Mouse (Mus musculus) embryonic facial prominence, embryonic 13.5 days (tissue): ENCODE measurements around the gene Atg4b. TPM values are rescaled to one million over a fixed set of nuclear protein-coding genes. Genes with fewer than 3 reads are reported as not detected.

Source experiments
- ATAC-seq: fragments of 200-750 bp; cut with Nextera tagmentation; 2 replicates; pipeline ENCODE4 v1.8.0; 2017; ENCODE audit warnings: low read depth; ENCODE audit not compliant: insufficient number of reproducible peaks, insufficient read depth, low FRiP score, low TSS enrichment
- H3K27ac ChIP-seq: fragments of 300-500 bp; sonication (generic); 2 replicates; pipeline ENCODE4 v1.5.1; 2015; ENCODE audit warnings: moderate library complexity, mild to moderate bottlenecking, inconsistent platforms
- H3K27me3 ChIP-seq: fragments of 300-500 bp; sonication (generic); 2 replicates; pipeline ENCODE4 v1.6.1; 2015; ENCODE audit warnings: mild to moderate bottlenecking, inconsistent platforms
- H3K36me3 ChIP-seq: fragments of 300-500 bp; sonication (generic); 2 replicates; pipeline ENCODE4 v1.6.1; 2015; ENCODE audit warnings: mild to moderate bottlenecking, inconsistent platforms
- H3K4me1 ChIP-seq: fragments of 300-500 bp; sonication (generic); 2 replicates; pipeline ENCODE4 v1.6.1; 2015; ENCODE audit warnings: inconsistent platforms
- H3K4me2 ChIP-seq: fragments of 300-500 bp; sonication (generic); 2 replicates; pipeline ENCODE4 v1.6.1; 2015; ENCODE audit warnings: moderate library complexity, mild to moderate bottlenecking, inconsistent platforms
- H3K4me3 ChIP-seq: fragments of 300-500 bp; sonication (generic); 2 replicates; pipeline ENCODE4 v1.5.1; 2015; ENCODE audit warnings: mild to moderate bottlenecking, inconsistent platforms
- H3K9ac ChIP-seq: fragments of 300-500 bp; sonication (generic); 2 replicates; pipeline ENCODE4 v1.6.1; 2015; ENCODE audit warnings: mild to moderate bottlenecking, inconsistent platforms
- H3K9me3 ChIP-seq: fragments of 300-500 bp; sonication (generic); 2 replicates; pipeline ENCODE4 v1.6.1; 2016; ENCODE audit warnings: inconsistent platforms
- WGBS: fragments of 180-500 bp; shearing (Covaris S2); methylation state at CpG from one replicate; pipeline ENCODE4 v1.1.7; 2015; ENCODE audit warnings: mixed read lengths; 5-methylcytosine and 5-hydroxymethylcytosine counted together
- polyA plus RNA-seq: library from polyadenylated mRNA; unstranded; fragments of >200 nt; fragmentation: Nextera tagmentation; extraction: Ambion mirVana; gene quantifications from 2 replicates; pipeline ENCODE4 v1.2.1, GENCODE M21; 2015

Gene Atg4b
- polyA plus RNA-seq, 1 experiment from 2014 or later = 90.4 TPM

DNA sequence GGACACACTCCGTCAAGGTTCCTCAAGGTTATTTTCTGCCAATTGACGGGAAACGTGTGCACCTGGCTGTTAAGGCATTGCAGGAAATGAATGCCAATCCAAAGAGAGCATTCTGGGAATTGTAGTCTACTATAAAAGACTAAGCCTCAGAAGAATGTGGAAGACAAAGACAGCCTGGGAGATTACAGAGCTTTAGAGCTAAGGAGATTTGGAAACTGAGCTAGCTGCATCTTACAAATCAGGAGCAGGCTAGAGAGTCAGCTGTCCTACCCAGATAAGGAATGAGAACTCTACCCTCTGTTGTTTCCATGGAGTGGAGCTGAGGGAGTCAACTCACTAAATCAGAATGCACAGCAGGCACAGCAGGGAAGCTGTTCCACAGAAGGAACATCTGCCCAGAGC is 19.4 kb upstream of the Atg4b start:
- Histone ChIP-seq H3K27me3 (no peaks in the 10 kb centered on the region), H3K9me3 (no peaks in the 10 kb centered on the region), H3K27ac (no peak overlapping the region), H3K4me2 (no peak overlapping the region), H3K36me3 (0 out of 2 replicates have a peak, but pooled peaks cover 10% of the 10 kb centered on the region), H3K4me3 (no peak overlapping the region), H3K4me1 (no peaks in the 10 kb centered on the region), H3K9ac (no peak overlapping the region)
- WGBS = 20% methylated on average over 3 of the region's 3 CpGs
- ATAC-seq = no peak

- no peak for ATAC-seq
- Histone ChIP-seq H3K36me3 (0 out of 2 replicates have a peak, but pooled peaks cover 3% of the 10 kb centered on the region), H3K27me3 (no peaks in the 10 kb centered on the region), H3K4me3 (no peak overlapping the region), H3K4me2 (no peak overlapping the region), H3K9me3 (no peaks in the 10 kb centered on the region), H3K9ac (no peak overlapping the region), H3K4me1 (no peaks in the 10 kb centered on the region), H3K27ac (no peak overlapping the region)
- 57% methylated on average over 3 of the region's 3 CpGs for WGBS
Observed at GRCm38 (mm10) chr1:93735859-93736258, 15.4 kb upstream of the Atg4b start.

- WGBS = 94% methylated on average over 5 of the region's 5 CpGs
- no peak overlapping the region for H3K9ac ChIP-seq
- H3K9me3 ChIP-seq = no peaks in the 10 kb centered on the region
- H3K4me1 ChIP-seq = no peaks in the 10 kb centered on the region
- H3K4me3 ChIP-seq = no peak overlapping the region
- no peak overlapping the region for H3K27ac ChIP-seq
- ATAC-seq = no peak
- H3K36me3 ChIP-seq = peaks cover 8% of the 10 kb centered on the region; the same call in 1 of the 2 replicates
- no peaks in the 10 kb centered on the region for H3K27me3 ChIP-seq
- H3K4me2 ChIP-seq = no peak overlapping the region
Observed at GRCm38 (mm10) chr1:93737711-93738110, 13.6 kb upstream of the Atg4b start.

- WGBS = 98% methylated on average over 2 of the region's 2 CpGs
Observed at GRCm38 (mm10) chr1:93740671-93741070, 10.6 kb upstream of the Atg4b start.

GRCm38 (mm10) chr1:93741987-93742386 is 9.3 kb upstream of the Atg4b start:
- Histone ChIP-seq H3K4me1 (no peaks in the 10 kb centered on the region), H3K9me3 (0 out of 2 replicates have a peak, but pooled peaks cover 2% of the 10 kb centered on the region), H3K36me3 (peaks cover 35% of the 10 kb centered on the region; the same call in 1 of the 2 replicates), H3K27ac (no peak overlapping the region), H3K9ac (no peak overlapping the region), H3K4me3 (no peak overlapping the region), H3K27me3 (no peaks in the 10 kb centered on the region), H3K4me2 (no peak overlapping the region)
- no peak for ATAC-seq
- WGBS = 91% methylated on average over 4 of the region's 4 CpGs

More at GRCm38 (mm10) chr1:93740671-93741070, 10.6 kb upstream of the Atg4b start:
- Histone ChIP-seq H3K36me3 (peaks cover 28% of the 10 kb centered on the region; the same call in 1 of the 2 replicates), H3K4me3 (no peak overlapping the region), H3K9ac (no peak overlapping the region), H3K4me2 (no peak overlapping the region), H3K27me3 (no peaks in the 10 kb centered on the region), H3K27ac (no peak overlapping the region), H3K9me3 (0 out of 2 replicates have a peak, but pooled peaks cover 2% of the 10 kb centered on the region), H3K4me1 (no peaks in the 10 kb centered on the region)
- no peak for ATAC-seq

DNA sequence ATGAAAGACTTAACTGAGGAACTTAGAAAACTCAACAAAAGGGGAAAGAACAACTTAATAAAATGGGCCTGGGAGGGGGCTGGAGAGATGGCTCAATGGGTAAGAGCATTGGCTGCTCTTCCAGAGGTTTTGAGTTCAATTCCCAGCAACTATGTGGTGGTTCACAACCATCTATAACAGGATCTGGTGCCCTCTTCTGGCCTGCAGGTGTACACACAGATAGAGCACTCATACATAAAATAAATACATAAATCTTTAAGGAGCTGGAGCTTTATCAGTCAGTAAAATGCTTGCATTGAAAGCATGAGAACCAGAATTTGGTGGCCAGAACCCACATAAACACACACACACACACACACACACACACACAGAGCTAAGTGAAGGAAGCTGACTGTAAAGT is 8.4 kb upstream of the Atg4b start:
- Histone ChIP-seq H3K4me1 (no peaks in the 10 kb centered on the region), H3K36me3 (peaks cover 35% of the 10 kb centered on the region; the same call in 1 of the 2 replicates), H3K9me3 (0 out of 2 replicates have a peak, but pooled peaks cover 2% of the 10 kb centered on the region), H3K4me2 (no peak overlapping the region), H3K27ac (no peak overlapping the region), H3K27me3 (no peaks in the 10 kb centered on the region), H3K9ac (no peak overlapping the region), H3K4me3 (no peak overlapping the region)
- ATAC-seq = no peak

DNA sequence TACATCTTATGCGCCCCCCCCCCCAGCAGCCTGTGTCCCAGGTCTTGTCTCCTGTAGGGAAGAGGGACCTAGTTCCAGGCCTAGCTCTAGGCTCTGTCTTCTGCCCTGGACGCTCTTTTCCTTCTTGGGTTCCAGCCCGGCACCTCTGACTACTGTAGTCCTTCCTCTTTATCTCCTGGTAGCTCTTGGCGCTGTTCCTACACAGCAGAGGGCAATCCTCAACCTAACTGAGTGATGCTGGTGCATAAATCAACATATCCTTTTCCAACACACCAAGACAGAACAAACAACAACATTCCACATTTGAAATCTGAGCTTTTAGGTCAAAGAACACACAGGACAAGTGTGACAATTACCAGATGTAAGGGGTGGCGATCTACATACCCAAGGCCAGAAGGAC is 5.1 kb upstream of the Atg4b start:
- Histone ChIP-seq H3K9ac (no peak overlapping the region), H3K27me3 (no peaks in the 10 kb centered on the region), H3K4me1 (no peaks in the 10 kb centered on the region), H3K4me2 (no peak overlapping the region), H3K4me3 (no peak overlapping the region), H3K27ac (no peak overlapping the region), H3K9me3 (0 out of 2 replicates have a peak, but pooled peaks cover 2% of the 10 kb centered on the region), H3K36me3 (peaks cover 58% of the 10 kb centered on the region)
- 88% methylated on average over 5 of the region's 5 CpGs for WGBS
- no peak for ATAC-seq

DNA sequence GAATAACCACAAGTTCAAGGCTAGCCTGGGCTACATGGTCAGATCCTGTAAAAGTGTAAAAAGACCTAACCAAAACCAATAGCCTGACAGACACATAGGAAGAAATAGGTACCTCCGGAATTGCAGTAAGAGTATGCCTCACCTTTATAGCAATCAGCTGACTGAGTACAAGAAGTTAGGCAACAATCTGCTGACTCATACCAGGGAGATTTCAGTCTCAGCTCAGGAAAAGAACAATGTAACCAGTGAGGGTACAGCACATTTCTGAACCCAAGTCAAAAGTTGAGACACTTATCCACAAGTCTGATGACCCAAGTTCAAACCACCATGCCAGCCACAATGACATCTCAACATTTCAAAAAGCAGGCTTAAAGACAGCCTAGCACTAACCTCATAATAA is 2.8 kb upstream of the Atg4b start:
- H3K4me2 ChIP-seq = no peak overlapping the region
- peaks cover 46% of the 10 kb centered on the region for H3K36me3 ChIP-seq
- no peak overlapping the region for H3K27ac ChIP-seq
- no peaks in the 10 kb centered on the region for H3K27me3 ChIP-seq
- no peak for ATAC-seq
- no peaks in the 10 kb centered on the region for H3K9me3 ChIP-seq
- H3K4me3 ChIP-seq = no peak overlapping the region
- 92% methylated on average over 1 of the region's 1 CpGs for WGBS
- peaks cover 8% of the 10 kb centered on the region for H3K4me1 ChIP-seq
- no peak overlapping the region for H3K9ac ChIP-seq

GRCm38 (mm10) chr1:93753911-93754572 is 2.7 kb downstream of the Atg4b start:
- under 1% methylated on average over 58 of the region's 59 CpGs for WGBS
- ATAC-seq = peak; percentile 5
- peak overlapping the region; percentile 86 for H3K4me2 ChIP-seq

DNA sequence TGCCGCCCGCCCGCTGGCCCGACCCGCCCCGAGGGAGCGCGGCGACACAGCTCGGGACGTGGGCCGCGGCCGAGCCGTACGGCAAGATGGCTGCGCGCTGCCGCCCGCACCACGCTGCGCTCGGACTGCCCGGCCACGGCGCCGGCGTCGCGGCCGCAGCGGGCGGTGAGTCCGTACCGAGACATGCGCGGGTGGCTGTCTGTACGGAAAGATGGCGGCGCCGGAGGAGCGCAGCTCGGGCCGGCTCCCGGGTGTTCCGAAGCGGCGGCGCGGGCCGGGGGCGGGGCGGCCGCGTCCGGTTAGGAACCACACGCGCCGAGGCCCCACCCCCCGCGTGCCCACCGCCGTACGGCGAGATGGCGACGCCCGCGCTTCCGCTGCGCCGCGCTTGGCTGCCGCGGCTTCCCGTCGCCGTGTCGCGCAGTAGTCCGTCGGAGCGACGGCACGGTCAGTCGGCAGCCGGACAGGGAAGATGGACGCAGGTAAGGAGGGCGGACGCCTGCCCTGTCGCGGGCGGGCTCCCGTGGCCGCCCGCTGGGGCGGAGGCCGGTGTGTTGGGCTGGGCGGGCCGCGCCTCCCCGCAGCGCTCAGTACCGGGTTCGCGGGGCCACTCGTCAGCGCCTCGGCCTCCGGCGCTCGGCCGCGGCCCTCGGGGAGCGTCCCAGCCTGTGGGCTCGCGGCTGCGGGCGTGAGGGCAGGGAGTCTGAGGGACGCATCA is 3.4 kb downstream of the Atg4b start, which contains the start of gene Thap4:
Thap4 (minus strand) TSS at position 292 of the 718 bp plus-strand sequence.
- peak within 1 kb of the TSS; percentile 86 for H3K4me2 ChIP-seq
- peak within 1 kb of the TSS; percentile 90 for H3K27ac ChIP-seq
- H3K9me3 ChIP-seq = no peaks in the 10 kb centered on the region
- no peaks in the 10 kb centered on the region for H3K27me3 ChIP-seq
- peak; percentile 90 for ATAC-seq
- peaks cover 26% of the 10 kb centered on the region for H3K4me1 ChIP-seq
- peak within 1 kb of the TSS; percentile 91 for H3K9ac ChIP-seq
- peak within 1 kb of the TSS; percentile 98 for H3K4me3 ChIP-seq
- under 1% methylated on average over 90 of the region's 121 CpGs for WGBS
- peaks cover 10% of the 10 kb centered on the region for H3K36me3 ChIP-seq

More at GRCm38 (mm10) chr1:93753911-93754572, 2.7 kb downstream of the Atg4b start:
- H3K9me3 ChIP-seq = no peaks in the 10 kb centered on the region
- H3K4me3 ChIP-seq = peak overlapping the region; percentile 98
- peak overlapping the region; percentile 90 for H3K27ac ChIP-seq
- peaks cover 26% of the 10 kb centered on the region for H3K4me1 ChIP-seq
- peak overlapping the region; percentile 91 for H3K9ac ChIP-seq
- H3K36me3 ChIP-seq = peaks cover 17% of the 10 kb centered on the region
- no peaks in the 10 kb centered on the region for H3K27me3 ChIP-seq

- Histone ChIP-seq H3K27me3 (no peaks in the 10 kb centered on the region), H3K4me3 (peak overlapping the region; percentile 98), H3K27ac (peak overlapping the region; percentile 90), H3K9me3 (no peaks in the 10 kb centered on the region), H3K4me1 (peaks cover 26% of the 10 kb centered on the region), H3K4me2 (peak overlapping the region; percentile 86), H3K9ac (peak overlapping the region; percentile 91), H3K36me3 (peaks cover 5% of the 10 kb centered on the region)
- WGBS = 3% methylated on average over 13 of the region's 13 CpGs
- ATAC-seq = no peak; the same call in 1 of the 2 replicates
Observed at GRCm38 (mm10) chr1:93755291-93755610, 4.0 kb downstream of the Atg4b start.

DNA sequence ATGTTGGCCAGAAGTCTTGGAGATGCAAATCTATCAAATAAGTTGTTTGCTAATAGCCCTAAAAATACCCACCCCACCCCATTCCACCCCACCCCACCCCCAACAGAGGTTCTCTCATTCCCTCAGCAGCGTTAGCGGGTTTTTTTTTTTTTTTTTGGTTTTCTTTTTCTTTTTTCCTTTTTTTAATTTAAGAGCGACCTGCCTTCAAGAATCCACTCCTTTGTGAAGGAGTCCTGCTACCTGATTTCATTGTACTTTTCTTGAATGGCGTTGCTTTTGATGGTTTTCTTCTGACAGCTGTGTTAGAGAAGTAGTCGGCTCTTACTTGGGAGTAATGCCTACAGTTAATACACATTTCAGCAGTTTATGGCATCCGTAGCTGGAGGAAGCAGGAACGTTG is 4.3 kb downstream of the Atg4b start:
- 29% methylated on average over 7 of the region's 7 CpGs for WGBS
- Histone ChIP-seq H3K4me3 (peak overlapping the region; percentile 98), H3K9ac (peak overlapping the region; percentile 91), H3K4me2 (peak overlapping the region; percentile 86), H3K9me3 (no peaks in the 10 kb centered on the region), H3K36me3 (peaks cover 1% of the 10 kb centered on the region), H3K27me3 (no peaks in the 10 kb centered on the region), H3K4me1 (peaks cover 26% of the 10 kb centered on the region), H3K27ac (no peak overlapping the region; the same call in 1 of the 2 replicates)
- no peak for ATAC-seq
